Mouse (Mus musculus) liver, adult 2 months (tissue): ENCODE data around the gene Htra2. TPM values are rescaled to one million over a fixed set of nuclear protein-coding genes. Genes with fewer than 3 reads are reported as not detected.

Experiments
- DNase-seq: peaks from one replicate; pipeline ENCODE4 v3.0.0-alpha.2; 2011; ENCODE audit warnings: low read depth, low spot score; ENCODE audit errors: extremely low read depth
- H3K27ac ChIP-seq: fragments of 200-500 bp; replicated peaks from 2 replicates; pipeline ENCODE4 v1.5.1; 2012; ENCODE audit warnings: low read depth, mild to moderate bottlenecking, control low read depth, inconsistent platforms, low read length; ENCODE audit not compliant: insufficient read depth
- H3K27me3 ChIP-seq: fragments of 200-500 bp; 2 replicates; pipeline ENCODE4 v1.6.1; 2012; ENCODE audit warnings: mild to moderate bottlenecking, moderate library complexity, low read length, inconsistent platforms; ENCODE audit not compliant: control insufficient read depth, insufficient read depth
- H3K36me3 ChIP-seq: fragments of 200-500 bp; 2 replicates; pipeline ENCODE4 v1.6.1; 2012; ENCODE audit warnings: low read length, inconsistent platforms; ENCODE audit not compliant: control insufficient read depth, insufficient read depth
- H3K4me1 ChIP-seq: fragments of 200-500 bp; 2 replicates; pipeline ENCODE4 v1.6.1; 2011; ENCODE audit warnings: low read length; ENCODE audit not compliant: control insufficient read depth, insufficient read depth
- H3K4me3 ChIP-seq: fragments of 200-500 bp; 2 replicates; pipeline ENCODE4 v1.5.1; 2011; ENCODE audit warnings: low read depth, mild to moderate bottlenecking, control low read depth, low read length, moderate library complexity; ENCODE audit not compliant: insufficient read depth
- H3K79me2 ChIP-seq: fragments of 200-500 bp; 2 replicates; pipeline ENCODE4 v1.6.1; 2012; ENCODE audit warnings: inconsistent platforms, mild to moderate bottlenecking, low read length, moderate library complexity; ENCODE audit not compliant: control insufficient read depth, insufficient read depth
- H3K9ac ChIP-seq: fragments of 200-500 bp; 2 replicates; pipeline ENCODE4 v1.6.1; 2012; ENCODE audit warnings: low read depth, mild to moderate bottlenecking, control low read depth, inconsistent platforms, low read length
- CTCF ChIP-seq: fragments of 200-500 bp; IDR thresholded peaks from 2 replicates; pipeline ENCODE4 v1.5.1; 2011; ENCODE audit warnings: low read depth, low read length, control low read depth
- POLR2A ChIP-seq: fragments of 200-500 bp; IDR thresholded peaks from 2 replicates; pipeline ENCODE4 v1.6.1; 2011; ENCODE audit warnings: low read length, control low read depth; ENCODE audit not compliant: insufficient read depth; ENCODE audit errors: extremely low read depth
- WGBS: fragments of 180-500 bp; shearing (Covaris S2); methylation state at CpG from one replicate; pipeline ENCODE4 v1.1.7; 2018; 5-methylcytosine and 5-hydroxymethylcytosine counted together
- polyA plus RNA-seq: library from polyadenylated mRNA; depleted of rRNA; stranded (reverse); fragments of >200 nt; gene quantifications from 2 replicates; pipeline ENCODE4 v1.2.3, GENCODE M21; 2012
- total RNA-seq: library from RNA; depleted of rRNA; stranded (reverse); fragments of >200 nt; gene quantifications from 2 replicates; pipeline ENCODE4 v1.2.3, GENCODE M21; 2014

The Htra2 gene
- total and polyA plus RNA-seq, 2 experiments, result 14.0 to 24.1 TPM

GRCm38 (mm10) chr6:83033249-83034185 lies 21.6 kb downstream of the Htra2 start, which contains the start of the genes Dok1 and Loxl3:
Gene Dok1, minus strand, starts transcription at chr6:83033471.
Gene Loxl3, plus strand, starts transcription at chr6:83034173.
- Histone ChIP-seq H3K4me1 (peaks cover 3% of the 10 kb centered on the region; the same call in 1 of the 2 replicates), H3K36me3 (no peaks in the 10 kb centered on the region), H3K9ac (peak within 1 kb of the TSS; percentile 49), H3K4me3 (peak within 1 kb of the TSS; percentile 71), H3K79me2 (no peaks in the 10 kb centered on the region), H3K27me3 (no peaks in the 10 kb centered on the region), H3K27ac (peak within 1 kb of the TSS; percentile 43)
- WGBS, result 1% methylated on average over 51 of the region's 51 CpGs
- no peak for DNase-seq
- TF ChIP-seq POLR2A (0 out of 2 replicates have a peak, but pooled peaks have one; percentile 27), CTCF (no peak)

GRCm38 (mm10) chr6:83032769-83033191 lies 22.3 kb downstream of the Htra2 start:
- WGBS, result 2% methylated on average over 31 of the region's 31 CpGs
- Histone ChIP-seq H3K4me1 (no peaks in the 10 kb centered on the region), H3K79me2 (no peaks in the 10 kb centered on the region), H3K27me3 (no peaks in the 10 kb centered on the region), H3K9ac (peak overlapping the region; percentile 49), H3K27ac (peak overlapping the region; percentile 38; the same call in 1 of the 2 replicates), H3K4me3 (peak overlapping the region; percentile 71), H3K36me3 (no peaks in the 10 kb centered on the region)
- no peak for DNase-seq
- TF ChIP-seq CTCF (no peak), POLR2A (no peak)

- no peak for TF ChIP-seq CTCF
- no peak for TF ChIP-seq POLR2A
- DNase-seq, result no peak
- Histone ChIP-seq H3K4me3 (no peak overlapping the region), H3K36me3 (no peaks in the 10 kb centered on the region), H3K4me1 (no peaks in the 10 kb centered on the region), H3K79me2 (no peaks in the 10 kb centered on the region), H3K27ac (no peak overlapping the region), H3K27me3 (no peaks in the 10 kb centered on the region), H3K9ac (no peak overlapping the region)
- WGBS, result 38% methylated on average over 18 of the region's 18 CpGs
Measured at GRCm38 (mm10) chr6:83031921-83032590, 23.0 kb downstream of the Htra2 start.

- DNase-seq, result no peak
- TF ChIP-seq POLR2A (no peak), CTCF (no peak)
- H3K27ac ChIP-seq, result no peak overlapping the region
- H3K27me3 ChIP-seq, result no peaks in the 10 kb centered on the region
- no peak overlapping the region for H3K4me3 ChIP-seq
- WGBS, result 77% methylated on average over 7 of the region's 7 CpGs
- H3K4me1 ChIP-seq, result no peaks in the 10 kb centered on the region
- H3K9ac ChIP-seq, result no peak overlapping the region
- no peaks in the 10 kb centered on the region for H3K79me2 ChIP-seq
- H3K36me3 ChIP-seq, result no peaks in the 10 kb centered on the region
Measured at GRCm38 (mm10) chr6:83031111-83031510, 24.0 kb downstream of the Htra2 start.

GRCm38 (mm10) chr6:83029777-83030176 lies 25.3 kb downstream of the Htra2 start:
- no peak overlapping the region for H3K9ac ChIP-seq
- no peaks in the 10 kb centered on the region for H3K79me2 ChIP-seq
- H3K4me1 ChIP-seq, result no peaks in the 10 kb centered on the region
- no peaks in the 10 kb centered on the region for H3K36me3 ChIP-seq
- no peak overlapping the region for H3K27ac ChIP-seq
- H3K4me3 ChIP-seq, result no peak overlapping the region
- TF ChIP-seq POLR2A (no peak), CTCF (no peak)
- WGBS, result 58% methylated on average over 10 of the region's 10 CpGs
- H3K27me3 ChIP-seq, result no peaks in the 10 kb centered on the region
- no peak for DNase-seq
